Mouse (Mus musculus): Measurements from ENCODE around the gene Rgl3. TPM values are rescaled to one million over a fixed set of nuclear protein-coding genes. Genes with fewer than 3 reads are reported as not detected.

The Rgl3 gene
- total RNA-seq (2021), result 1 to 10 TPM; 1.7 to 1.9 TPM

GRCm38 (mm10) chr9:21989230-21990110 is at the start of gene Rgl3:
Rgl3 (minus strand) TSS chr9:21989446.
- no peak for DNase-seq

- no peak for DNase-seq
Measured at GRCm38 (mm10) chr9:22037826-22038225, 48.6 kb upstream of the Rgl3 start.

GRCm38 (mm10) chr9:22035300-22036044 is 46.2 kb upstream of the Rgl3 start:
- DNase-seq, result no peak

- no peak for DNase-seq
Measured at GRCm38 (mm10) chr9:22030386-22030785, 41.1 kb upstream of the Rgl3 start.

- no peak for DNase-seq
Measured at GRCm38 (mm10) chr9:22028467-22028866, 39.2 kb upstream of the Rgl3 start.

- DNase-seq, result no peak
Measured at GRCm38 (mm10) chr9:22024592-22024991, 35.3 kb upstream of the Rgl3 start.

- no peak for DNase-seq
Measured at GRCm38 (mm10) chr9:22017208-22017825, 28.1 kb upstream of the Rgl3 start.

- DNase-seq, result no peak
Measured at GRCm38 (mm10) chr9:22016245-22016644, 27.0 kb upstream of the Rgl3 start.

GRCm38 (mm10) chr9:22012731-22013130 is 23.5 kb upstream of the Rgl3 start:
- no peak for DNase-seq

GRCm38 (mm10) chr9:22011055-22011454 is 21.8 kb upstream of the Rgl3 start:
- DNase-seq, result no peak

- no peak for DNase-seq
Measured at GRCm38 (mm10) chr9:22004546-22004945, 15.3 kb upstream of the Rgl3 start.

GRCm38 (mm10) chr9:22003163-22003554 is 13.9 kb upstream of the Rgl3 start:
- peak in 1 of 2 experiments; percentile 58 for DNase-seq

- DNase-seq, result peak; percentile 99 to 100
Measured at GRCm38 (mm10) chr9:22002194-22003162, 13.2 kb upstream of the Rgl3 start, which contains the start of the genes Ccdc151 and Prkcsh. Ccdc151 (minus strand) TSS chr9:22002634. Prkcsh (plus strand) TSS chr9:22002806.

GRCm38 (mm10) chr9:22001633-22002032 is 12.4 kb upstream of the Rgl3 start:
- DNase-seq, result no peak

- no peak for DNase-seq
Measured at GRCm38 (mm10) chr9:22000296-22000695, 11.1 kb upstream of the Rgl3 start.

- DNase-seq, result no peak
Measured at GRCm38 (mm10) chr9:21996178-21996867, 7.1 kb upstream of the Rgl3 start.

- DNase-seq, result no peak
Measured at GRCm38 (mm10) chr9:21992227-21992626, 3.0 kb upstream of the Rgl3 start.

GRCm38 (mm10) chr9:21988421-21989101 is 685 bp downstream of the Rgl3 start:
- no peak for DNase-seq

- no peak for DNase-seq
Measured at GRCm38 (mm10) chr9:21987592-21988342, 1.5 kb downstream of the Rgl3 start.

- no peak for DNase-seq
Measured at GRCm38 (mm10) chr9:21983911-21984310, 5.3 kb downstream of the Rgl3 start.
